Mouse (Mus musculus) intestine, embryonic 16.5 days (tissue): ENCODE data around the gene Olfr221. TPM values are rescaled to one million over a fixed set of nuclear protein-coding genes. Genes with fewer than 3 reads are reported as not detected.
A peak's percentile ranks its signal among the peaks of the same experiment; 100 is the strongest.

Experiments
- ATAC-seq: fragments of 200-750 bp; cut with Nextera tagmentation; 2 replicates; pipeline ENCODE4 v1.8.0; 2017; ENCODE audit warnings: moderate TSS enrichment, moderate library complexity
- H3K27ac ChIP-seq: fragments of 300-500 bp; sonication (generic); 2 replicates; pipeline ENCODE4 v1.5.1; 2014; ENCODE audit warnings: mild to moderate bottlenecking, low read length
- H3K27me3 ChIP-seq: fragments of 300-500 bp; sonication (generic); replicated peaks from 2 replicates; pipeline ENCODE4 v1.6.1; 2014; ENCODE audit warnings: low read length, control low read depth, mixed read lengths; ENCODE audit not compliant: control insufficient read depth, insufficient read depth
- H3K36me3 ChIP-seq: fragments of 300-500 bp; sonication (generic); 2 replicates; pipeline ENCODE4 v1.6.1; 2014; ENCODE audit warnings: low read length, control low read depth; ENCODE audit not compliant: control insufficient read depth, insufficient read depth
- H3K4me1 ChIP-seq: fragments of 300-500 bp; sonication (generic); 2 replicates; pipeline ENCODE4 v1.6.1; 2014; ENCODE audit warnings: low read length, control low read depth, mixed read lengths; ENCODE audit not compliant: control insufficient read depth, insufficient read depth
- H3K4me2 ChIP-seq: fragments of 300-500 bp; sonication (generic); 2 replicates; pipeline ENCODE4 v1.6.1; 2014; ENCODE audit warnings: low read depth, low read length, control low read depth
- H3K4me3 ChIP-seq: fragments of 300-500 bp; sonication (generic); 2 replicates; pipeline ENCODE4 v1.5.1; 2014; ENCODE audit warnings: mild to moderate bottlenecking, low read length
- H3K9ac ChIP-seq: fragments of 300-500 bp; sonication (generic); 2 replicates; pipeline ENCODE4 v1.6.1; 2014; ENCODE audit warnings: low read depth, low read length
- H3K9me3 ChIP-seq: fragments of 300-500 bp; sonication (generic); 2 replicates; pipeline ENCODE4 v1.6.1; 2016; ENCODE audit warnings: low read length, control low read depth; ENCODE audit not compliant: control insufficient read depth
- WGBS: fragments of 180-500 bp; shearing (Covaris S2); extraction: QIAGEN DNeasy Blood & Tissue Kit; methylation state at CpG from one replicate; pipeline ENCODE4 v1.1.7; 2014; 5-methylcytosine and 5-hydroxymethylcytosine counted together
- polyA plus RNA-seq: library from polyadenylated mRNA; unstranded; fragments of >200 nt; fragmentation: Nextera tagmentation; extraction: Ambion mirVana; gene quantifications from 2 replicates; pipeline ENCODE4 v1.2.1, GENCODE M21; 2015

Olfr221 gene
- polyA plus RNA-seq, 1 experiment from 2014 or later, result not detected

- WGBS, result under 1% methylated on average over 19 of the region's 28 CpGs
- Histone ChIP-seq H3K4me3 (peak overlapping the region; percentile 69), H3K9ac (peak overlapping the region; percentile 80), H3K9me3 (no peaks in the 10 kb centered on the region), H3K27me3 (no peaks in the 10 kb centered on the region), H3K36me3 (no peaks in the 10 kb centered on the region), H3K4me2 (peak overlapping the region; percentile 83), H3K27ac (peak overlapping the region; percentile 95), H3K4me1 (peaks cover 37% of the 10 kb centered on the region)
- ATAC-seq, result peak; percentile 25
Measured at GRCm38 (mm10) chr14:52014761-52015311, 27.4 kb downstream of the Olfr221 start.

- no peaks in the 10 kb centered on the region for H3K36me3 ChIP-seq
- peak overlapping the region; percentile 95 for H3K27ac ChIP-seq
- peak overlapping the region; percentile 69 for H3K4me3 ChIP-seq
- ATAC-seq, result peak; percentile 5
- H3K9me3 ChIP-seq, result no peaks in the 10 kb centered on the region
- peak overlapping the region; percentile 83 for H3K4me2 ChIP-seq
- 0% methylated on average over 2 of the region's 80 CpGs for WGBS
- peaks cover 42% of the 10 kb centered on the region for H3K4me1 ChIP-seq
- H3K27me3 ChIP-seq, result no peaks in the 10 kb centered on the region
- peak overlapping the region; percentile 80 for H3K9ac ChIP-seq
Measured at GRCm38 (mm10) chr14:52014271-52014760, 27.9 kb downstream of the Olfr221 start.

- WGBS, result 3% methylated on average over 22 of the region's 24 CpGs
- Histone ChIP-seq H3K4me1 (peaks cover 42% of the 10 kb centered on the region), H3K27ac (peak overlapping the region; percentile 95), H3K9ac (peak overlapping the region; percentile 80), H3K4me3 (peak overlapping the region; percentile 69), H3K9me3 (no peaks in the 10 kb centered on the region), H3K27me3 (no peaks in the 10 kb centered on the region), H3K4me2 (peak overlapping the region; percentile 83), H3K36me3 (no peaks in the 10 kb centered on the region)
- peak; percentile 7; the same call in 1 of the 2 replicates for ATAC-seq
Measured at GRCm38 (mm10) chr14:52013771-52014219, 28.5 kb downstream of the Olfr221 start.

GRCm38 (mm10) chr14:52013021-52013610, 29.1 kb downstream of the Olfr221 start:
- Histone ChIP-seq H3K4me2 (peak overlapping the region; percentile 83), H3K27me3 (no peaks in the 10 kb centered on the region), H3K4me3 (peak overlapping the region; percentile 69), H3K27ac (peak overlapping the region; percentile 95; the same call in 1 of the 2 replicates), H3K4me1 (peaks cover 39% of the 10 kb centered on the region), H3K36me3 (peaks cover 3% of the 10 kb centered on the region; the same call in 1 of the 2 replicates), H3K9ac (peak overlapping the region; percentile 80), H3K9me3 (no peaks in the 10 kb centered on the region)
- WGBS, result 53% methylated on average over 8 of the region's 8 CpGs
- no peak for ATAC-seq

- WGBS, result 70% methylated on average over 5 of the region's 5 CpGs
- Histone ChIP-seq H3K9ac (no peak overlapping the region), H3K4me1 (peaks cover 39% of the 10 kb centered on the region), H3K4me3 (no peak overlapping the region), H3K27me3 (no peaks in the 10 kb centered on the region), H3K4me2 (no peak overlapping the region), H3K27ac (no peak overlapping the region), H3K36me3 (peaks cover 4% of the 10 kb centered on the region; the same call in 1 of the 2 replicates), H3K9me3 (no peaks in the 10 kb centered on the region)
- ATAC-seq, result no peak
Measured at GRCm38 (mm10) chr14:52012553-52012952, 29.7 kb downstream of the Olfr221 start.

GRCm38 (mm10) chr14:52012085-52012484, 30.2 kb downstream of the Olfr221 start:
- H3K36me3 ChIP-seq, result peaks cover 8% of the 10 kb centered on the region

GRCm38 (mm10) chr14:52011683-52012082, 30.6 kb downstream of the Olfr221 start:
- H3K36me3 ChIP-seq, result peaks cover 12% of the 10 kb centered on the region
- no peak overlapping the region for H3K4me2 ChIP-seq
- H3K4me3 ChIP-seq, result no peak overlapping the region
- ATAC-seq, result no peak
- 61% methylated on average over 1 of the region's 1 CpGs for WGBS
- H3K27me3 ChIP-seq, result no peaks in the 10 kb centered on the region
- peaks cover 39% of the 10 kb centered on the region for H3K4me1 ChIP-seq
- H3K27ac ChIP-seq, result no peak overlapping the region
- no peak overlapping the region for H3K9ac ChIP-seq
- no peaks in the 10 kb centered on the region for H3K9me3 ChIP-seq

More at GRCm38 (mm10) chr14:52012085-52012484, 30.2 kb downstream of the Olfr221 start:
- H3K4me3 ChIP-seq, result no peak overlapping the region
- H3K27me3 ChIP-seq, result no peaks in the 10 kb centered on the region
- peaks cover 39% of the 10 kb centered on the region for H3K4me1 ChIP-seq
- no peak overlapping the region for H3K9ac ChIP-seq
- H3K27ac ChIP-seq, result no peak overlapping the region
- H3K9me3 ChIP-seq, result no peaks in the 10 kb centered on the region
- H3K4me2 ChIP-seq, result no peak overlapping the region
- no peak for ATAC-seq
- 66% methylated on average over 4 of the region's 4 CpGs for whole genome bisulfite sequencing

GRCm38 (mm10) chr14:52010446-52011111, 31.7 kb downstream of the Olfr221 start:
- 15% methylated on average over 9 of the region's 9 CpGs for WGBS
- Histone ChIP-seq H3K36me3 (peaks cover 21% of the 10 kb centered on the region), H3K4me2 (peak overlapping the region; percentile 38), H3K9me3 (no peaks in the 10 kb centered on the region), H3K27ac (peak overlapping the region; percentile 20), H3K4me1 (peaks cover 37% of the 10 kb centered on the region), H3K4me3 (peak overlapping the region; percentile 3; the same call in 1 of the 2 replicates), H3K27me3 (no peaks in the 10 kb centered on the region), H3K9ac (peak overlapping the region; percentile 49; the same call in 1 of the 2 replicates)
- ATAC-seq, result no peak

- H3K36me3 ChIP-seq, result peaks cover 22% of the 10 kb centered on the region
- H3K4me2 ChIP-seq, result no peak overlapping the region
- no peaks in the 10 kb centered on the region for H3K27me3 ChIP-seq
- peaks cover 36% of the 10 kb centered on the region for H3K4me1 ChIP-seq
- H3K27ac ChIP-seq, result no peak overlapping the region
- 76% methylated on average over 6 of the region's 6 CpGs for WGBS
- ATAC-seq, result no peak
- H3K9ac ChIP-seq, result no peak overlapping the region
- H3K9me3 ChIP-seq, result no peaks in the 10 kb centered on the region
- no peak overlapping the region for H3K4me3 ChIP-seq
Measured at GRCm38 (mm10) chr14:52009841-52010240, 32.4 kb downstream of the Olfr221 start.
